Mouse (Mus musculus): Measurements from ENCODE around the gene Cnot9. TPM values are rescaled to one million over a fixed set of nuclear protein-coding genes. Genes with fewer than 3 reads are reported as not detected.

The Cnot9 gene
- polyA plus RNA-seq (2014; fragmentation: Nextera tagmentation; extraction: Ambion mirVana), result 70.3 and 72.3 TPM in 2 replicates

DNA sequence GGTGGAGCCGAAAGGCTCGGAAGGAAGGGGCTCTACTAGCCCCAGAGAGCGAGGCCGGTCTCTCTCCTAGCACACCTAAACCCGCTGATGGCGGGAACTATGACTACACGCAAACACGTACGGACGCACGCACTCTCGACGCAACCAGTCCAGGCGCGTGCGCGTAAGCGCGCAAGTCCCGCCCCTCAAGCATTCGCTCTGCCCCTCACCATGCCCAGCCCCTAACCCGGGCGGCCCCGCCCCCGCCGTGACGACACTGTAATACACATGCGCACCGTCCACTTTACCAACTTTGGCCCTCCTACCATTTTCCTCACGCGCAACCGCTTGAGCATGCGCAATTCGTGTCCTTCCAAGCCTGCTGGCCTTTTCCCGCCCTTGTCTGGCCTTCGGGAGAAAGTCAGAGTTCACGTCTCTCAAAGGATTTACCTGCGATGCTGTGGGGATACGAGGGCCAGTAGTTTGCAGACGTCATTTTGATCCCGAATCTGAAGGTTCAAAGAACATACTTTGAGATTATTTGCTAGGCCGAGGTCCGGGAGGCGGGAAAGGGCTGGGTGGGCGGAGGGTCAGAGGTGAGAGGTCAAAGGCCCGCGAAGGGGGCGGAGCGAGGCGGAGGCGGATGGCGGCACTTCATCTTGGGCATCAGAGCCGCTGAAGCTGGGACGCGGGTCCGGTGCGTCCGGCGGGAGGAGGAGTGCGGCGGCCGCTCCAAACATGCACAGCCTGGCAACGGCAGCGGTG, at the start of gene Cnot9:
Cnot9 (plus strand) TSS at position 338 of the 744 bp plus-strand sequence.
- Histone ChIP-seq H3K4me3 (ENCODE audit: low read depth, low read length) (peak within 1 kb of the TSS; percentile 93), H3K4me1 (ENCODE audit: control insufficient read depth, insufficient read depth, low read length) (peaks cover 25% of the 10 kb centered on the region), H3K27ac (ENCODE audit: low read length) (peak within 1 kb of the TSS; percentile 91), H3K9me3 (ENCODE audit: control insufficient read depth, low read depth, low read length) (no peaks in the 10 kb centered on the region), H3K4me2 (replicated peaks; ENCODE audit: low read depth, low read length) (peak within 1 kb of the TSS; percentile 80), H3K9ac (replicated peaks; ENCODE audit: low read depth, low read length) (peak within 1 kb of the TSS; percentile 89), H3K36me3 (ENCODE audit: control insufficient read depth, insufficient read depth, low read length) (no peaks in the 10 kb centered on the region; the same call in 1 of the 2 replicates), H3K27me3 (ENCODE audit: control insufficient read depth, insufficient read depth, low read length) (no peaks in the 10 kb centered on the region)
- ATAC-seq (ENCODE audit: insufficient number of reproducible peaks, insufficient read depth, low FRiP score, low read depth), result peak; percentile 100
- WGBS, result under 1% methylated on average over 64 of the region's 64 CpGs

DNA sequence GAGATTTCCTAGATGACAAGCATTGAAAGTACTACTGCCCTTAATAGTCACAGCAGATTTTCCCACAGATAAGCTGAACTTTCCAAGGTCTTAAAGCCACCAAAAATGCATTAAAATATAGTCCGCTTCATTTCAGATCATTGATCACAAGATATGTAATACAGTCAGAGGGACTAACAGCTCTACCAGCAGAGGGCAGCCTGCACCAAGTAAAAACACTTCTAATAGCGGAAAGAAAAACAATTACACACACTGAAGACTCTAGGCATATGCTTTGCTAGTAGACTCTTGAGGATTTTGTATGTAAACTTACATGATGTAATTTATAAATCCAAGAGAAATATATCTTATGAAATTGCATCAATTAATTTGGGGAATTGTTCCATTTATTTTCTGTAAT, 45.6 kb upstream of the Cnot9 start:
- H3K27ac ChIP-seq (ENCODE audit: low read length), result no peak overlapping the region
- H3K9ac ChIP-seq (replicated peaks; ENCODE audit: low read depth, low read length), result no peak overlapping the region
- H3K9me3 ChIP-seq (ENCODE audit: control insufficient read depth, low read depth, low read length), result no peaks in the 10 kb centered on the region
- no peaks in the 10 kb centered on the region for H3K27me3 ChIP-seq (ENCODE audit: control insufficient read depth, insufficient read depth, low read length)
- 77% methylated on average over 2 of the region's 2 CpGs for WGBS
- H3K4me1 ChIP-seq (ENCODE audit: control insufficient read depth, insufficient read depth, low read length), result no peaks in the 10 kb centered on the region
- ATAC-seq (ENCODE audit: insufficient number of reproducible peaks, insufficient read depth, low FRiP score, low read depth), result no peak
- no peak overlapping the region for H3K4me2 ChIP-seq (replicated peaks; ENCODE audit: low read depth, low read length)
- H3K4me3 ChIP-seq (ENCODE audit: low read depth, low read length), result no peak overlapping the region
- peaks cover 36% of the 10 kb centered on the region for H3K36me3 ChIP-seq (ENCODE audit: control insufficient read depth, insufficient read depth, low read length)

DNA sequence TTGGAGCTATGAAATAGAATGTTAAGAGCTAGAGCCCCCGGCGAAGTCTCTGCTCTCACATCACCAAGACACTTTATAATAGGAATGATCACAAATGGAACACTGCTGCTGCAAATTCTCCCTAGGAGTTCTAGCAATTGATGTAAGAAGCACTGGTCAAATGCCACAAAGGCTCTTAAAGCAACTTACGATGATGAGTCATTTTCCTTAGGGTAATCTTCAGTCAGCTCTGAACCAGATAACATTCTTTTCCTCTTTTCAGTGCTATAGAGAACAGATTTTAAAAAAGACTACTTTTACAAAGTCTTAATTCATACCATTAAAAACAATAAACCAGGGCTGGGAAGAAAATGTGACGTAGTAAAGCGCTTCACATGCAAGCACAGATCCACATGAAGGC, 20.1 kb upstream of the Cnot9 start:
- Histone ChIP-seq H3K9me3 (ENCODE audit: control insufficient read depth, low read depth, low read length) (no peaks in the 10 kb centered on the region), H3K4me1 (ENCODE audit: control insufficient read depth, insufficient read depth, low read length) (no peaks in the 10 kb centered on the region), H3K36me3 (ENCODE audit: control insufficient read depth, insufficient read depth, low read length) (peaks cover 62% of the 10 kb centered on the region), H3K9ac (replicated peaks; ENCODE audit: low read depth, low read length) (no peak overlapping the region), H3K27ac (ENCODE audit: low read length) (no peak overlapping the region), H3K27me3 (ENCODE audit: control insufficient read depth, insufficient read depth, low read length) (no peaks in the 10 kb centered on the region), H3K4me3 (ENCODE audit: low read depth, low read length) (no peak overlapping the region), H3K4me2 (replicated peaks; ENCODE audit: low read depth, low read length) (no peak overlapping the region)
- ATAC-seq (ENCODE audit: insufficient number of reproducible peaks, insufficient read depth, low FRiP score, low read depth), result no peak
- WGBS, result 93% methylated on average over 5 of the region's 5 CpGs

DNA sequence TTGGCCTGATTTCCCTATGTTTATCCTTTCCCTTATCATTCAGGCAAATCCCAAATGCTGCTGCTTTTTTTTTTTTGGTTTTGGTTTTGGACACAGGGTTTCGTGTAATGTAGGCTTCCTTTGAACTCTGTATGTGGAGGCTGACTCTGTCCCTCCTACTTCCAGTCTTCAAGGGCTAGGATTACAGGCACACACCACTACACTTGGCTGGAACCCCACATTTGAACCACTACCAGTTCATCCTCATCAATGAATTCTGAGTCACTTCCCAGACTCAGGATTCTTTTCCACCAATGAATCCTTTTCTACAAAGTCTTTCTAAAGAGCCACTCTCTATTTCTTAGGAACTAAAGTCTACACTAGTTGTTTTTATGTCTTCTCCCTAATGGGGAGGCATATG, 4.8 kb upstream of the Cnot9 start:
- Histone ChIP-seq H3K4me2 (replicated peaks; ENCODE audit: low read depth, low read length) (no peak overlapping the region), H3K27ac (ENCODE audit: low read length) (no peak overlapping the region), H3K4me3 (ENCODE audit: low read depth, low read length) (no peak overlapping the region), H3K4me1 (ENCODE audit: control insufficient read depth, insufficient read depth, low read length) (peaks cover 5% of the 10 kb centered on the region; the same call in 1 of the 2 replicates), H3K9ac (replicated peaks; ENCODE audit: low read depth, low read length) (no peak overlapping the region), H3K36me3 (ENCODE audit: control insufficient read depth, insufficient read depth, low read length) (no peaks in the 10 kb centered on the region; the same call in none of the 2 replicates), H3K27me3 (ENCODE audit: control insufficient read depth, insufficient read depth, low read length) (no peaks in the 10 kb centered on the region), H3K9me3 (ENCODE audit: control insufficient read depth, low read depth, low read length) (no peaks in the 10 kb centered on the region)
- WGBS, result 80% methylated on average over 1 of the region's 1 CpGs
- ATAC-seq (ENCODE audit: insufficient number of reproducible peaks, insufficient read depth, low FRiP score, low read depth), result no peak

DNA sequence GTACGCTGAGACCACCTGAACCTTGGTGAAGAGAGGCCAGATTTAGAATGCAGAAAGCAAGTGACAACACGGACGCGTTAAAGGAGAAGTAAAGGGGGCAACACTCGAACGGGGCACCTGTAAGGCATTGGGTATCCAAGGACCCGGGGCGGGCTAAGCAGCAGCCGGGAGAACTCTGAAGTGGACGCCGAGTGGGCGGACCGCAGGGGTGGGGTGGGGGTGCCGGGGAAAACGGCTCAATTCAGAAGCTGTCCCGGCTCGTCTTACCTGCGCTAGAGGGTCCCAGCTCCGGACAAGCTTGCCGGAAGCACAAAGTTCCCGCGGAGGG, 501 bp upstream of the Cnot9 start:
- no peak for ATAC-seq (ENCODE audit: insufficient number of reproducible peaks, insufficient read depth, low FRiP score, low read depth)
- H3K27me3 ChIP-seq (ENCODE audit: control insufficient read depth, insufficient read depth, low read length), result no peaks in the 10 kb centered on the region

DNA sequence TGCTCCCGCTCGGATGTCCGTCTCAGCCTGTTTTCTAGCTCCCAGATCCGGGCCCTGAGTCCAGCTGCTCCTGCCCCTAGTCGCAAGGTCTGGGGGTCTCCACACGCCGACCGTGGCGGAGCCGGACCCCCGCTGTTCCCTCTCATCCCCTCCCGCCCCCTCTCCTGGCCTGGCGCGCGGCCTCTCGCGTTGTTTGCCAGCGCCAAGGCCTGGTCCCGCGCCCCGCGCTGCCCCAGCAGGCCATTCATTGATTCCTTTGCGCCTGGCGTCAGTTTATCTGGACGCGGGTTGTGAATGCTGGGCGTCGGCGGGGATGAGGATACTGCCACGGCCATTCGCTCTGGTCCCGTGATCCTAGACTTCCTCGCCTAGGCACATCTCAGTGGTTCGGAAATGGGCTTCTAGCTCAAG, 618 bp downstream of the Cnot9 start:
- H3K9ac ChIP-seq (replicated peaks; ENCODE audit: low read depth, low read length), result peak overlapping the region; percentile 89
- no peak for ATAC-seq (ENCODE audit: insufficient number of reproducible peaks, insufficient read depth, low FRiP score, low read depth)
- no peaks in the 10 kb centered on the region for H3K27me3 ChIP-seq (ENCODE audit: control insufficient read depth, insufficient read depth, low read length)
- WGBS, result 1% methylated on average over 33 of the region's 34 CpGs
- H3K27ac ChIP-seq (ENCODE audit: low read length), result peak overlapping the region; percentile 91
- peak overlapping the region; percentile 93 for H3K4me3 ChIP-seq (ENCODE audit: low read depth, low read length)
- H3K9me3 ChIP-seq (ENCODE audit: control insufficient read depth, low read depth, low read length), result no peaks in the 10 kb centered on the region
- peak overlapping the region; percentile 80 for H3K4me2 ChIP-seq (replicated peaks; ENCODE audit: low read depth, low read length)
- no peaks in the 10 kb centered on the region; the same call in 1 of the 2 replicates for H3K36me3 ChIP-seq (ENCODE audit: control insufficient read depth, insufficient read depth, low read length)
- H3K4me1 ChIP-seq (ENCODE audit: control insufficient read depth, insufficient read depth, low read length), result peaks cover 25% of the 10 kb centered on the region

More for the DNA sequence above, 501 bp upstream of the Cnot9 start:
- 1% methylated on average over 22 of the region's 22 CpGs for WGBS
- H3K4me2 ChIP-seq (replicated peaks; ENCODE audit: low read depth, low read length), result peak overlapping the region; percentile 76
- peaks cover 25% of the 10 kb centered on the region for H3K4me1 ChIP-seq (ENCODE audit: control insufficient read depth, insufficient read depth, low read length)
- H3K27ac ChIP-seq (ENCODE audit: low read length), result 0 out of 2 replicates have a peak overlapping the region, but pooled peaks have one; percentile 18
- H3K4me3 ChIP-seq (ENCODE audit: low read depth, low read length), result peak overlapping the region; percentile 93
- H3K36me3 ChIP-seq (ENCODE audit: control insufficient read depth, insufficient read depth, low read length), result no peaks in the 10 kb centered on the region; the same call in 1 of the 2 replicates
- H3K9me3 ChIP-seq (ENCODE audit: control insufficient read depth, low read depth, low read length), result no peaks in the 10 kb centered on the region
- H3K9ac ChIP-seq (replicated peaks; ENCODE audit: low read depth, low read length), result peak overlapping the region; percentile 71

DNA sequence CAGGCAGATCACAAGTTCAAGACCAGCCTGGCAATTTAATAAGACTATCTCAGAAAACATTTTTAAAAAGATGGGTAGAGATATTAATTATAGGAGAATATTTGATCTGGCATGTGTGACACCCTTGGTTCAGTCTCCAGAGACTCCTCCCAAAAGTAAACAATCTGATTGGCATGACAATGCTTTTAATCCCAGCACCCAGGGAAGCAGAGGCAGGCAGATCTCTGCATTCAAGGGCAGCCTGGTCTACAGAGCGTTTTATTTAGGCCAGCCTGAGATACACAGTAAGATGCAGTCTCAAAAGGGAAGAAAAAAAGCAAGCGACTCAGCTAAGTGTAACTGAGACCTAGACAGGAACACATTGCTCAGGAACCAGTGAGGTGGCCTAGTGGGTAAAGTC, 1.9 kb downstream of the Cnot9 start:
- Histone ChIP-seq H3K9me3 (ENCODE audit: control insufficient read depth, low read depth, low read length) (no peaks in the 10 kb centered on the region), H3K4me3 (ENCODE audit: low read depth, low read length) (no peak overlapping the region), H3K9ac (replicated peaks; ENCODE audit: low read depth, low read length) (no peak overlapping the region; the same call in 1 of the 2 replicates), H3K36me3 (ENCODE audit: control insufficient read depth, insufficient read depth, low read length) (no peaks in the 10 kb centered on the region; the same call in 1 of the 2 replicates), H3K4me1 (ENCODE audit: control insufficient read depth, insufficient read depth, low read length) (peaks cover 25% of the 10 kb centered on the region), H3K27me3 (ENCODE audit: control insufficient read depth, insufficient read depth, low read length) (no peaks in the 10 kb centered on the region), H3K4me2 (replicated peaks; ENCODE audit: low read depth, low read length) (peak overlapping the region; percentile 80), H3K27ac (ENCODE audit: low read length) (no peak overlapping the region)
- 90% methylated on average over 2 of the region's 2 CpGs for WGBS
- ATAC-seq (ENCODE audit: insufficient number of reproducible peaks, insufficient read depth, low FRiP score, low read depth), result no peak

DNA sequence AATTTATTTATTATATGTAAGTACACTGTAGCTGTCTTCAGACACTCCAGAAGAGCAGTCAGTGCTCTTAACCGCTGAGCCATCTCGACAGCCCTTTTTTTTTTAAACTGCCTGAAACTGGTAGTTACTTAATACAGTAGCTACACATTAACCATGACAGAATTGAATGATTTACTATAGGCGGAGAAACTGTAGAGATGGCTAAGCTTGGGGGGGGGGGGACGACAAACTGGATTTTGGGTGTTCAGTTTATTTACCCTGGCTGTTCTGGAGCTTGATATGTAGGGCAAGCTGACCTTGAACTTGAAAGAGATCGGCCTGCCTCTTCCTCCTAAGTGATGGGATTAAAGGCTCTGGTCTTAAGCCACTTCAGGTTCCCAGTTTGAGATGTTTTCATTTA, 5.4 kb downstream of the Cnot9 start:
- Histone ChIP-seq H3K9me3 (ENCODE audit: control insufficient read depth, low read depth, low read length) (no peaks in the 10 kb centered on the region), H3K4me1 (ENCODE audit: control insufficient read depth, insufficient read depth, low read length) (peaks cover 20% of the 10 kb centered on the region), H3K4me3 (ENCODE audit: low read depth, low read length) (no peak overlapping the region), H3K9ac (replicated peaks; ENCODE audit: low read depth, low read length) (no peak overlapping the region), H3K27me3 (ENCODE audit: control insufficient read depth, insufficient read depth, low read length) (no peaks in the 10 kb centered on the region), H3K36me3 (ENCODE audit: control insufficient read depth, insufficient read depth, low read length) (peaks cover 3% of the 10 kb centered on the region; the same call in 1 of the 2 replicates), H3K4me2 (replicated peaks; ENCODE audit: low read depth, low read length) (no peak overlapping the region), H3K27ac (ENCODE audit: low read length) (no peak overlapping the region)
- no peak for ATAC-seq (ENCODE audit: insufficient number of reproducible peaks, insufficient read depth, low FRiP score, low read depth)
- 92% methylated on average over 5 of the region's 5 CpGs for WGBS

Measured in stomach, embryonic 14.5 days (tissue).